In the genomic region with DNA sequence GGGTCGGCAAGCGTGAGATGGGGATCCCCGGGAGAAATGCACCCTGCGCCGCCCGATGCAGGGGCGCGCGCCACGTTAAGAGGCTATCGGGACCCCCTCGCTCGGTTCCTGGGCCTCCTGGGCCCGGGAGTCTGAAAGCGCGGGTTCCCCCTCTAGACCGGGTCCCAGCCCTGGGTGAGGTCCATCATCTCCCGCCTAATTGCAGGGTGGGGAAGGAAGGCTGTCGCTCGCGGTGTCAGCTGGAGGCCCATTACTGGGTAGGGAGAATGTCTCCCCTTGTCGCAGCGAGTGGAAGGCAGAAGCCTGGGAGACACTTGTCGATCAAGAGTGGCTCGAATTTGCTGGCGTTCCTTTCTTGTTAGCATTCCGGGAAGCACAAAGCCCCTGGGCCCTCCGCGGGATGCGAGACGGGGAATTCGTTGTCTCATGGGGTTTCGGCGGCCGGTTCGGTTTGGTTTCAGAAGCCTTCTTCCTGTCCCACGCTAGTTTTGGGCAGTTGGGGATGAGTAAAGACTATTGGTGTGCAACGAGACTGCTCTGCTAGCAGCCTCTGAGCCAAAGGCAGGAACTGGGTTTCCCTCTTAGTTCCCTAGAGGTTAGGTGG, we compare ENCODE assay signal across 8 mouse cellular contexts. TPM values are rescaled to one million over a fixed set of nuclear protein-coding genes. Genes with fewer than 3 reads are reported as not detected.
A peak's percentile ranks its signal among the peaks of the same experiment; 100 is the strongest.
DNase-seq lines count a peak whose midpoint lies in the region; ATAC-seq lines count a peak whose summit lies in the region.

No protein-coding gene starts in this region.

- peak; percentile 15 for ATAC-seq in lung, embryonic 16.5 days (ENCODE audit: low read depth)
- no peak for ATAC-seq in heart, embryonic 13.5 days (ENCODE audit: extremely low read depth, insufficient number of reproducible peaks, low FRiP score, low TSS enrichment)
- ATAC-seq in liver, embryonic 13.5 days (ENCODE audit: low read depth): peak; percentile 57

- peaks cover 24% of the 10 kb centered on the region for H3K4me1 ChIP-seq in lung, embryonic 16.5 days (replicated peaks; ENCODE audit: control insufficient read depth, insufficient read depth, low read length)
- peaks cover 4% of the 10 kb centered on the region for H3K4me1 ChIP-seq in brown adipose tissue, adult 24 weeks (ENCODE audit: control insufficient read depth, insufficient read depth, insufficient read length, low read length)
- peaks cover 40% of the 10 kb centered on the region for H3K4me1 ChIP-seq in heart, embryonic 13.5 days
- H3K4me1 ChIP-seq in liver, embryonic 13.5 days (replicated peaks): peaks cover 68% of the 10 kb centered on the region

- H3K9ac ChIP-seq in lung, embryonic 16.5 days (ENCODE audit: low read length): peak overlapping the region; percentile 79
- H3K9ac ChIP-seq in heart, embryonic 13.5 days: peak overlapping the region; percentile 83
- peak overlapping the region; percentile 94 for H3K9ac ChIP-seq in liver, embryonic 13.5 days

- no peaks in the 10 kb centered on the region for H3K36me3 ChIP-seq in lung, embryonic 16.5 days (ENCODE audit: control insufficient read depth, insufficient read depth, low read length)
- H3K36me3 ChIP-seq in heart, embryonic 13.5 days: no peaks in the 10 kb centered on the region; the same call in 1 of the 2 replicates
- H3K36me3 ChIP-seq in liver, embryonic 13.5 days: peaks cover 27% of the 10 kb centered on the region

- peak overlapping the region; percentile 82 for H3K4me3 ChIP-seq in lung, embryonic 16.5 days (ENCODE audit: low read length)
- H3K4me3 ChIP-seq in brown adipose tissue, adult 24 weeks (ENCODE audit: insufficient read depth, low read depth, low read length): peak overlapping the region; percentile 56
- peak overlapping the region; percentile 81 for H3K4me3 ChIP-seq in heart, embryonic 13.5 days
- peak overlapping the region; percentile 94 for H3K4me3 ChIP-seq in liver, embryonic 13.5 days (replicated peaks)

- 0% methylated on average over 28 of the region's 38 CpGs for WGBS in lung, embryonic 16.5 days
- WGBS in heart, embryonic 13.5 days: under 1% methylated on average over 38 of the region's 38 CpGs
- WGBS in liver, embryonic 13.5 days (ENCODE audit: insufficient replicate concordance): 0% methylated on average over 38 of the region's 38 CpGs

- no peak overlapping the region for H3K27ac ChIP-seq in lung, embryonic 16.5 days (ENCODE audit: low read length)
- no peak overlapping the region for H3K27ac ChIP-seq in brown adipose tissue, adult 24 weeks (replicated peaks; ENCODE audit: low read depth, low read length)
- 0 out of 2 replicates have a peak overlapping the region, but pooled peaks have one; percentile 49 for H3K27ac ChIP-seq in heart, embryonic 13.5 days (replicated peaks)
- peak overlapping the region; percentile 86 for H3K27ac ChIP-seq in liver, embryonic 13.5 days

- H3K4me2 ChIP-seq in lung, embryonic 16.5 days (ENCODE audit: low read depth, low read length): peak overlapping the region; percentile 99
- H3K4me2 ChIP-seq in heart, embryonic 13.5 days: peak overlapping the region; percentile 99
- peak overlapping the region; percentile 99 for H3K4me2 ChIP-seq in liver, embryonic 13.5 days

- no peak for DNase-seq in lung, postnatal 25 days (ENCODE audit: low spot score)
- peak; percentile 26 for DNase-seq in liver, embryonic 13.5 days
- peak; percentile 28 for DNase-seq in spleen, adult 12 weeks (ENCODE audit: low spot score)
- no peak for DNase-seq in frontal cortex, postnatal 25 days (ENCODE audit: low spot score in 2 of 2)
- DNase-seq in kidney, postnatal 25 days: no peak

- H3K27me3 ChIP-seq in lung, embryonic 16.5 days (ENCODE audit: control insufficient read depth, insufficient read depth, low read depth, low read length): no peaks in the 10 kb centered on the region
- no peaks in the 10 kb centered on the region for H3K27me3 ChIP-seq in heart, embryonic 13.5 days (replicated peaks)
- H3K27me3 ChIP-seq in liver, embryonic 13.5 days: no peaks in the 10 kb centered on the region

- H3K9me3 ChIP-seq in lung, embryonic 16.5 days (ENCODE audit: control insufficient read depth, low read length): no peaks in the 10 kb centered on the region
- no peaks in the 10 kb centered on the region for H3K9me3 ChIP-seq in heart, embryonic 13.5 days
- no peaks in the 10 kb centered on the region for H3K9me3 ChIP-seq in liver, embryonic 13.5 days (replicated peaks)

RNA-seq across cellular contexts. Expression of a gene that starts 0.5 kb away (rescaled TPM):
- 23.4 and 25.6 TPM in 2 replicates for polyA plus RNA-seq in lung, embryonic 16.5 days (2015; fragmentation: Nextera tagmentation; extraction: Ambion mirVana)
- 1.5 TPM in 1 of 2 replicates, not detected in the other for polyA plus RNA-seq in brown adipose tissue, adult 24 weeks (2012; ENCODE audit: insufficient read depth, insufficient read length, missing spikeins)
- 16.7 and 17.7 TPM in 2 replicates for polyA plus RNA-seq in heart, embryonic 13.5 days (2015; fragmentation: Nextera tagmentation; extraction: Ambion mirVana)
- polyA plus RNA-seq in liver, embryonic 13.5 days (2015; fragmentation: Nextera tagmentation; extraction: Ambion mirVana): 45.7 and 50.9 TPM in 2 replicates

RNA-seq across cellular contexts. Expression of a gene that starts 32.7 kb away (rescaled TPM):
- polyA plus RNA-seq in lung, embryonic 16.5 days (2015; fragmentation: Nextera tagmentation; extraction: Ambion mirVana): 0.19 TPM in 1 of 2 replicates, not detected in the other
- not detected in 2 replicates for polyA plus RNA-seq in brown adipose tissue, adult 24 weeks (2012; ENCODE audit: insufficient read depth, insufficient read length, missing spikeins)
- not detected in 2 replicates for polyA plus RNA-seq in heart, embryonic 13.5 days (2015; fragmentation: Nextera tagmentation; extraction: Ambion mirVana)
- polyA plus RNA-seq in liver, embryonic 13.5 days (2015; fragmentation: Nextera tagmentation; extraction: Ambion mirVana): not detected in 2 replicates

RNA-seq across cellular contexts. Expression of a gene that starts 37.8 kb away (rescaled TPM):
- polyA plus RNA-seq in lung, embryonic 16.5 days (2015; fragmentation: Nextera tagmentation; extraction: Ambion mirVana): 49.8 and 50.6 TPM in 2 replicates
- polyA plus RNA-seq in brown adipose tissue, adult 24 weeks (2012; ENCODE audit: insufficient read depth, insufficient read length, missing spikeins): 23.2 and 25.6 TPM in 2 replicates
- 35.3 and 37.3 TPM in 2 replicates for polyA plus RNA-seq in heart, embryonic 13.5 days (2015; fragmentation: Nextera tagmentation; extraction: Ambion mirVana)
- 20.6 and 22.9 TPM in 2 replicates for polyA plus RNA-seq in liver, embryonic 13.5 days (2015; fragmentation: Nextera tagmentation; extraction: Ambion mirVana)

Comparison
In these comparisons a context has a peak if more than half of its experiments do, and no peak if none do; other contexts are left out.
1. H3K27ac ChIP-seq: peak in heart, embryonic 13.5 days (single experiment) and liver, embryonic 13.5 days (single experiment); none in lung, embryonic 16.5 days (single experiment) and brown adipose tissue, adult 24 weeks (single experiment).
2. DNase-seq: peak in liver, embryonic 13.5 days (single experiment) and spleen, adult 12 weeks (single experiment); none in lung, postnatal 25 days (single experiment), frontal cortex, postnatal 25 days (0 of 2) and kidney, postnatal 25 days (0 of 2).
3. Peak in every context shown above with its lines, with median percentiles within 50 percentile points of each other: H3K4me2 ChIP-seq, H3K4me3 ChIP-seq and H3K9ac ChIP-seq.